In the genomic region with DNA sequence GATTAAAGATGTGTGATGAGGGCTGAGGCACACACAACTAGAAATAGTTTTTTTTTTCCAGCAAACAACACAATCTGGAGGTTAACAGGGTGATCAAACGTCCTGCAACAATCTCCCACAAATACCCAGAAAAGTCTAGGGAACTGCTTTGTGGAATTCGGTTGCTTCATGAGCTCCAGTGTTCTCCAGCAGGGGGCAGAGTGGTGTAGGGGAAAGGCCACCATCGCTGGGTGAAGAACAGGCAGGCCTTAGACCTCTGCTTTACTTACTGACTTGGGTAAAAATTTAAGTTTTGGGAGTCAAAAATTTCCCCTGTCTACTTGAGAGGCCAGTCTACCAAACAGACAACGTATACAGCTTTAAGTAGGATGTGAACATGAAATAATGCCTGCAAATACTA, we compare ENCODE assay signal across 9 mouse cellular contexts. TPM values are rescaled to one million over a fixed set of nuclear protein-coding genes. Genes with fewer than 3 reads are reported as not detected.
DNase-seq lines count a peak whose midpoint lies in the region; ATAC-seq and TF ChIP-seq lines count a peak whose summit lies in the region.
"Had no signal": no experiment of that assay in that cellular context is flagged by ENCODE, and none has a peak within 500 bp of the region (broad histone marks: within the 10 kb centered on the region; RNA-seq: fewer than 3 reads in every experiment).

No protein-coding gene starts in this region.

- WGBS in forebrain, embryonic 10.5 days, result 9% methylated on average over 4 of the region's 4 CpGs
- 11% methylated on average over 4 of the region's 4 CpGs for WGBS in forebrain, embryonic 12.5 days
- WGBS in cerebellum, adult 2 months, result 11% methylated on average over 4 of the region's 4 CpGs

- no peak for ATAC-seq in forebrain, embryonic 12.5 days (ENCODE audit: low FRiP score)

- no peak overlapping the region for H3K27ac ChIP-seq in forebrain, embryonic 10.5 days
- no peak overlapping the region for H3K27ac ChIP-seq in forebrain, embryonic 12.5 days
- H3K27ac ChIP-seq in ES-E14 (ENCODE audit: insufficient read depth, low read depth, low read length, poor library complexity, severe bottlenecking), result no peak overlapping the region
- H3K27ac ChIP-seq in cerebellum, adult 2 months (ENCODE audit: insufficient read depth, low read length), result no peak overlapping the region
- H3K27ac ChIP-seq in layer of hippocampus, adult 2 months, result no peak overlapping the region

- peak; percentile 80 for TF ChIP-seq CTCF in cerebellum, adult 2 months (IDR thresholded peaks at IDR 0.05; ENCODE audit: borderline replicate concordance, insufficient read depth, low read depth, low read length)
- peak; percentile 91 for TF ChIP-seq CTCF in layer of hippocampus, adult 2 months (conservative IDR thresholded peaks at IDR 0.05)

- no peak for TF ChIP-seq POLR2A in cerebellum, adult 2 months (IDR thresholded peaks at IDR 0.05; ENCODE audit: borderline replicate concordance, insufficient read depth, low read length)

- H3K4me2 ChIP-seq in forebrain, embryonic 12.5 days, result no peak overlapping the region

- H3K36me3 ChIP-seq in forebrain, embryonic 10.5 days (replicated peaks), result no peaks in the 10 kb centered on the region
- no peaks in the 10 kb centered on the region for H3K36me3 ChIP-seq in forebrain, embryonic 12.5 days (replicated peaks)
- H3K36me3 ChIP-seq in ES-E14 (ENCODE audit: control insufficient read depth, insufficient read depth, low read length, poor library complexity, severe bottlenecking), result no peaks in the 10 kb centered on the region

- H3K4me3 ChIP-seq in forebrain, embryonic 10.5 days, result no peak overlapping the region
- H3K4me3 ChIP-seq in forebrain, embryonic 12.5 days (replicated peaks), result no peak overlapping the region
- H3K4me3 ChIP-seq in ES-E14 (ENCODE audit: insufficient read depth in 1 of 2, low read depth in 1 of 2, low read length in 2 of 2, poor library complexity in 1 of 2, severe bottlenecking in 1 of 2), result no peak overlapping the region
- H3K4me3 ChIP-seq in cerebellum, adult 2 months (replicated peaks; ENCODE audit: insufficient read depth, low read depth, low read length), result no peak overlapping the region
- H3K4me3 ChIP-seq in layer of hippocampus, adult 2 months, result no peak overlapping the region

- in situ Hi-C loops in ES-E14 (cut with MboI; ENCODE audit: low sequenced_read_pairs in 2 of 2, unreplicated experiment in 2 of 2), result loop anchor here (5.0 to 25.0 kb wide), 2 partner anchors 208 kb away; no protein-coding TSS in a partner anchor

- H3K9ac ChIP-seq in forebrain, embryonic 12.5 days, result no peak overlapping the region
- H3K9ac ChIP-seq in ES-E14 (ENCODE audit: insufficient read depth, low read depth, low read length, poor library complexity, severe bottlenecking), result no peak overlapping the region

- 0 out of 2 replicates have a peak, but pooled peaks cover 9% of the 10 kb centered on the region for H3K4me1 ChIP-seq in forebrain, embryonic 10.5 days
- H3K4me1 ChIP-seq in forebrain, embryonic 12.5 days, result no peaks in the 10 kb centered on the region
- H3K4me1 ChIP-seq in ES-E14 (ENCODE audit: control insufficient read depth in 2 of 2, insufficient read depth in 2 of 2, low read length in 2 of 2, poor library complexity in 1 of 2), result peaks cover 0 to 6% of the 10 kb centered on the region in 2 experiments; a peak in 1 of 4 replicates
- no peaks in the 10 kb centered on the region for H3K4me1 ChIP-seq in cerebellum, adult 2 months (ENCODE audit: control insufficient read depth, insufficient read depth, low read length)

- DNase-seq in forebrain, embryonic 10.5 days (ENCODE audit: extremely low spot score, low spot score), result peak; percentile 76
- DNase-seq in ES-E14 (ENCODE audit: low read depth, low spot score), result no peak
- peak; percentile 51 to 73 for DNase-seq in cerebellum, adult 2 months
- DNase-seq in gastrocnemius, adult 8-10 months (ENCODE audit: low spot score in 2 of 2), result peak; percentile 51 to 62
- DNase-seq in layer of hippocampus, adult 2 months (ENCODE audit: low spot score in 2 of 2), result peak; percentile 48 to 87
- DNase-seq in lung, postnatal 36 days, result peak; percentile 84
- peak; percentile 32 to 69 for DNase-seq in spleen, adult 18-20 months

- no peaks in the 10 kb centered on the region for H3K9me3 ChIP-seq in forebrain, embryonic 10.5 days
- no peaks in the 10 kb centered on the region for H3K9me3 ChIP-seq in forebrain, embryonic 12.5 days
- H3K9me3 ChIP-seq in ES-E14 (ENCODE audit: control insufficient read depth, insufficient read depth, low read depth, low read length), result no peaks in the 10 kb centered on the region

- no peaks in the 10 kb centered on the region for H3K27me3 ChIP-seq in forebrain, embryonic 10.5 days (ENCODE audit: poor library complexity, severe bottlenecking)
- no peaks in the 10 kb centered on the region for H3K27me3 ChIP-seq in forebrain, embryonic 12.5 days
- no peaks in the 10 kb centered on the region for H3K27me3 ChIP-seq in cerebellum, adult 2 months (ENCODE audit: control insufficient read depth, insufficient read depth, low read length)

TF ChIP-seq in ES-E14, 5 proteins besides CTCF, POLR2A, EP300 and RAD21:
- peak; percentile 73; the same call in 1 of the 2 replicates for TF ChIP-seq ZC3H11A (IDR thresholded peaks at IDR 0.05; ENCODE audit: borderline replicate concordance, low read depth, low read length)
- TF ChIP-seq MAFK (IDR thresholded peaks at IDR 0.05; ENCODE audit: insufficient read depth, low read depth, low read length), result no peak

RNA-seq across cellular contexts. Expression of a gene that starts 8.2 kb away (rescaled TPM):
- polyA plus RNA-seq in forebrain, embryonic 10.5 days (2016; fragmentation: Nextera tagmentation; extraction: Ambion mirVana), result 17.0 and 19.6 TPM in 2 replicates
- polyA plus RNA-seq in forebrain, embryonic 12.5 days (2016; fragmentation: Nextera tagmentation; extraction: Ambion mirVana), result 22.3 and 26.6 TPM in 2 replicates
- total RNA-seq in ES-E14 (2012; rRNA removed), result 13.9 and 14.1 TPM in 2 replicates
- polyA plus RNA-seq in cerebellum, adult 2 months (2012; rRNA removed), result 31.7 and 33.3 TPM in 2 replicates
- total RNA-seq in gastrocnemius, adult 8-10 months (2022), result 10 to 100 TPM; 13.1 to 17.6 (median 14.7) TPM
- total RNA-seq in layer of hippocampus, adult 2 months (2021), result 10 to 100 TPM; 32.7 to 39.2 TPM

RNA-seq across cellular contexts. Expression of a gene that starts 39.1 kb away (rescaled TPM):
- polyA plus RNA-seq in forebrain, embryonic 10.5 days (2016; fragmentation: Nextera tagmentation; extraction: Ambion mirVana), result not detected in 2 replicates
- not detected in 2 replicates for polyA plus RNA-seq in forebrain, embryonic 12.5 days (2016; fragmentation: Nextera tagmentation; extraction: Ambion mirVana)
- total RNA-seq in ES-E14 (2012; rRNA removed), result 0.27 and 0.48 TPM in 2 replicates
- not detected in 2 replicates for polyA plus RNA-seq in cerebellum, adult 2 months (2012; rRNA removed)
- total RNA-seq in gastrocnemius, adult 8-10 months (2022), result not detected
- under 1 TPM in 1 of 2 experiments, not detected in 1; 0.42 TPM for total RNA-seq in layer of hippocampus, adult 2 months (2021)
- total RNA-seq: hematopoietic stem cell, adult 5-6 weeks had no signal

RNA-seq across cellular contexts. Expression of a gene that starts 45.9 kb away (rescaled TPM):
- 169 and 173 TPM in 2 replicates for polyA plus RNA-seq in forebrain, embryonic 10.5 days (2016; fragmentation: Nextera tagmentation; extraction: Ambion mirVana)
- 157 and 167 TPM in 2 replicates for polyA plus RNA-seq in forebrain, embryonic 12.5 days (2016; fragmentation: Nextera tagmentation; extraction: Ambion mirVana)
- 27.8 and 44.9 TPM in 2 replicates for total RNA-seq in ES-E14 (2012; rRNA removed)
- polyA plus RNA-seq in cerebellum, adult 2 months (2012; rRNA removed), result 87.2 and 90.3 TPM in 2 replicates
- total RNA-seq in gastrocnemius, adult 8-10 months (2022), result 10 to 100 TPM; 28.2 to 39.7 (median 34.2) TPM
- total RNA-seq in layer of hippocampus, adult 2 months (2021), result 100 to 1,000 TPM; 103 to 104 TPM

RNA-seq across cellular contexts. Expression of a gene that starts 47.9 kb away (rescaled TPM):
- polyA plus RNA-seq in forebrain, embryonic 10.5 days (2016; fragmentation: Nextera tagmentation; extraction: Ambion mirVana), result 128 and 138 TPM in 2 replicates
- polyA plus RNA-seq in forebrain, embryonic 12.5 days (2016; fragmentation: Nextera tagmentation; extraction: Ambion mirVana), result 92.7 and 99.0 TPM in 2 replicates
- 169 and 189 TPM in 2 replicates for total RNA-seq in ES-E14 (2012; rRNA removed)
- 44.6 and 51.0 TPM in 2 replicates for polyA plus RNA-seq in cerebellum, adult 2 months (2012; rRNA removed)
- 10 to 100 TPM; 15.2 to 22.6 (median 19.1) TPM for total RNA-seq in gastrocnemius, adult 8-10 months (2022)
- total RNA-seq in layer of hippocampus, adult 2 months (2021), result 10 to 100 TPM; 43.5 to 46.2 TPM

RNA-seq across cellular contexts. Expression of a gene that starts 48.1 kb away (rescaled TPM):
- polyA plus RNA-seq in forebrain, embryonic 10.5 days (2016; fragmentation: Nextera tagmentation; extraction: Ambion mirVana), result 32.8 and 37.3 TPM in 2 replicates
- 41.7 and 43.3 TPM in 2 replicates for polyA plus RNA-seq in forebrain, embryonic 12.5 days (2016; fragmentation: Nextera tagmentation; extraction: Ambion mirVana)
- 37.8 and 39.1 TPM in 2 replicates for total RNA-seq in ES-E14 (2012; rRNA removed)
- 47.1 and 48.9 TPM in 2 replicates for polyA plus RNA-seq in cerebellum, adult 2 months (2012; rRNA removed)
- total RNA-seq in gastrocnemius, adult 8-10 months (2022), result 10 to 100 TPM; 15.8 to 21.7 (median 19.5) TPM
- 10 to 100 TPM; 27.8 to 32.5 TPM for total RNA-seq in layer of hippocampus, adult 2 months (2021)
